Mouse (Mus musculus) small intestine, adult 2 months (tissue): Measurements from ENCODE around the gene Nfix.

Experiments
- CTCF ChIP-seq: fragments of 200-500 bp; IDR thresholded peaks from 2 replicates; pipeline ENCODE4 v1.5.1; 2012; ENCODE audit warnings: low read depth, mild to moderate bottlenecking, control low read depth, inconsistent platforms, low read length, moderate library complexity, mixed read lengths; ENCODE audit not compliant: insufficient replicate concordance, insufficient read length; ENCODE audit errors: extremely low read depth
- POLR2A ChIP-seq: fragments of 200-500 bp; IDR thresholded peaks from 2 replicates; pipeline ENCODE4 v1.6.1; 2012; ENCODE audit warnings: low read depth, mild to moderate bottlenecking, control low read depth, inconsistent platforms, low read length, moderate library complexity

GRCm38 (mm10) chr8:84738266-84738665 is 61.9 kb downstream of the Nfix start:
- no peak for TF ChIP-seq POLR2A
- TF ChIP-seq CTCF, result no peak
